Mouse (Mus musculus): ENCODE measurements around the gene Fgfr2. TPM values are rescaled to one million over a fixed set of nuclear protein-coding genes. Genes with fewer than 3 reads are reported as not detected.

Fgfr2 gene
- total and polyA plus RNA-seq, 3 experiments = 47.1 to 245 (median 178) TPM

DNA sequence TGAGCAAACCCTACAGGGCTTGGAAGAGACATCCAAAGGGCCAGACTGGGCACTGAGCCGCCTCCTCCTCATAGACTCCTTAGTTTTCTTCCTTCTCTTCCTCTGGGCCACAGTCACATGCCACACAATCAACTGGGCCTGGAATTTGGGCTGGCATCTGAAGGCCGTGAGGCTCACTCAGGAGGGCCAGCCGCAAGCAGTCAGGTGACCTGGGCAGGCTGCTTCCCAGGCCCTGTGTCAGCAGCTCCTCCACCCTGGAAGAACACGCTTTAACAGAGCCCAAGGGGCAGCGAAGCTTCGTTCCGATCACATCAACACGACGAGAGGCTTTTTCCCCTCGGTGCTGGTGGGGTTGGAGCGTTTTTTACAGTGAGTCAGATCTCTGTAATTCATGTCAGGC lies 320.5 kb downstream of the Fgfr2 start:
- peak; percentile 74 for DNase-seq

DNA sequence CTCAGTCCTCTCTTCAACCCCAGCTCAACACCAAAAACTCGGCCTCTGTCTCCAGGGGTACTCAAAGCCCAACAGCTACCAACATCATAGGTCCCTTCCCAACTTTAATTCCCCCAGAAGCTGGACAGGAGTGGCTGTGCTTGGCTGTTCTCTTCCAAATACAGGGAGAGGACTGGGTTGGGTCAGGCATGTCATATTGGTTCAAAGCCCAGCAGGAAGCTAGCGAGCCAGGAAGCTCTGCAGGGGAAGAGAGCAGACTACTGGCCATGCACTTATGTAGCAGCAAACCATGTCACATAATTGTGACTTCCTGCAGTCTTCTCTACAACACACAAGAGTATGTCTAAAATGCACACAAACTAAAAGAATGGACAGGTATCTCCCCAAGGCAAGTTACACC lies 321.1 kb downstream of the Fgfr2 start:
- DNase-seq = no peak

- no peak for DNase-seq
These were observed 321.6 kb downstream of the Fgfr2 start for GRCm38 (mm10) chr7:132801509-132801908.

DNA sequence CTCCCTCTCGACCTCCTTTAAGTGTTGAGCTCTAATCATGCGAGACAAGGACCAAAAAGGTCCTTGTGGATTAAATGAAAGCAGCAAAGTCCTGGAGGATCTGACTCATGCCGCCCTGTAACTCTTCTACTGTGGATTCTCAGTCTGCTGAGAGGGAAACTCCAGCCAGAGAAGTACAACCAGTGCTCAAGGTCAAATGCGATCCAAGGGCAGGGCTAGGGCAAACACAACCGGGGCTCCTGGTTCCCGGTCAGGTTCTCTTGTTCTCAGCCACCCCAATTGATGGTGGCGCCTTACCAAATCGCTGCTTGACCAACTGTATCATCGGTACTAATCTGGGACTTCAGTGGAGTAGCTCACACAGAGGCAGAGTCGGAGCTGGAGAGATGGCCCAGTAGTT lies 322.3 kb downstream of the Fgfr2 start:
- peak; percentile 75 for DNase-seq

- DNase-seq = peak; percentile 26
These were observed 323.8 kb downstream of the Fgfr2 start for GRCm38 (mm10) chr7:132799119-132800016.

- no peak for DNase-seq
These were observed 328.0 kb downstream of the Fgfr2 start for GRCm38 (mm10) chr7:132795141-132795540.

GRCm38 (mm10) chr7:132793467-132793866 lies 329.7 kb downstream of the Fgfr2 start:
- no peak for DNase-seq

DNA sequence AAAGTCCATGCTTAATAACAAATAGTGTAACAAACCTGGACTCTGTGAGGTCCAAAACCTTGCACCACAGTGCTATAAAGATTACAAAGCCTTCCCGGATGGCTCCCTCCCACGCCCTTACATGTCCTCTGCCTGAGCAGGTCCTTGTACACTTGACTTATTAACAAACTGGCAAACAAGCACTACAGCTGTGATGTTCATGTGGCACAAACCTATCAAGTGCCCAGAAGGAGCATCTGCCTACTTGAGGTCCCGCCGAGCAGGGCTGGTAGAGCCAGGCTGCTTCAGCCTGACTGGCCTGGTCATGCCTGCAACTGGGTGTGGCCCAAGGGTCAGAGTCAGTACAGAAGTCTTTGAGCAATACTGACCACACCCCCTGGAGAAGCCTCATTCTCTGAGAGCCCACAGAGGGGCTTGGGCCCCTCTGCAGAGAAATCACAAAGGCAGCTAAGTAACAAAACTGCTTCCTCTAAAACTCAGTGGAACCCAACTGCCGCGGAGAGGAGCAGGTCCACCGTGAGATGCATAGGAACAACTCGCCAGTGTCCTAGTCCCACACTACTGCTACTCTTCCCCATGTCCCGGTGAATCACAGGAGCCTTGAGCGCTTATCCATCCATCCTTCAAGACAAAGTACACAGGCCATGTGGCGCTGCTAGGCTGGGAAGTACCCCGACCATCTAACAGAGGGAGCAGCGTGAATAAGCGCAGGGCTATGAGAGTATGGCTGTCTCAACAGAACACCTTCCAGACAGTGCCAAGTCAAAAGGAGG lies 332.5 kb downstream of the Fgfr2 start:
- DNase-seq = no peak

- DNase-seq = peak; percentile 76
These were observed 334.3 kb downstream of the Fgfr2 start for GRCm38 (mm10) chr7:132788826-132789225.

- DNase-seq = peak; percentile 5
These were observed 335.5 kb downstream of the Fgfr2 start for GRCm38 (mm10) chr7:132787496-132788190.

DNA sequence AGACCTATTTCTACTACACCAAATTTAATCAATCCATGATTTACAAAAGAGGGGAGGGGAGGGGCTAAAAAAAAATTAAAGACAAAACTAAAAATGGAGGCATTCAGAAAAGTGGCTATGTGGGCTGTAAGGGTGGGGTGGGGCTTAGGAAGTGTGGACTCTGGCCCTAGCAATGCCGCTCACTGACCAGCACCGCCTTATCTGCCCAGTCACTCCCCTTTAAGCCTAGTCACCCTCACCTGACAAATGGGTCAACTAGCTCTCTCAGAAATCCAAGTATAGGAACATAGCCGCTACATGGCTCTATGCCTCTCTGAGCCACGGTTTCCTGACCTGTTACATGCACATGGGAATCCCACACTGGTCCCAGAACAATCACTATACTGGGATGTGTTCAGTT lies 336.1 kb downstream of the Fgfr2 start:
- no peak for DNase-seq

GRCm38 (mm10) chr7:132786522-132786921 lies 336.6 kb downstream of the Fgfr2 start:
- DNase-seq = no peak

DNA sequence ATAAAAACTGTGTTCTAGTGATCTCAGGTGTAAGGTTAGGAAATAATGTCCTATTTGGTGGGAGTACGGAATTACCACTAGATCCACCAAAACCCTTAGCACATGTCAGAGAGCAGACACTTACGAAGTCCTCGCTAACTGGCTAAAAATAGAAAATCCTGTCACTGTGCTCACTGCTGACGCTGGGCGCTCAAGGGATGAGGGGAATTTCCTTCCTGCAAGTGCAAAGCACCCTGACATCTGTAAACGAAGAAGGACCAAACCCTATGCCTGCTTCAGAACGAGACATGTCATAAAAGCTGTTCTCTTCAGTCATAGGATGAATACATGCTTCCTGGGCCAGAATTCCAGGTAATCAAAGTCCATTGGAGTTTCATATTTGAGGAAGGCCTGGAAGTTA lies 337.1 kb downstream of the Fgfr2 start:
- DNase-seq = no peak

DNA sequence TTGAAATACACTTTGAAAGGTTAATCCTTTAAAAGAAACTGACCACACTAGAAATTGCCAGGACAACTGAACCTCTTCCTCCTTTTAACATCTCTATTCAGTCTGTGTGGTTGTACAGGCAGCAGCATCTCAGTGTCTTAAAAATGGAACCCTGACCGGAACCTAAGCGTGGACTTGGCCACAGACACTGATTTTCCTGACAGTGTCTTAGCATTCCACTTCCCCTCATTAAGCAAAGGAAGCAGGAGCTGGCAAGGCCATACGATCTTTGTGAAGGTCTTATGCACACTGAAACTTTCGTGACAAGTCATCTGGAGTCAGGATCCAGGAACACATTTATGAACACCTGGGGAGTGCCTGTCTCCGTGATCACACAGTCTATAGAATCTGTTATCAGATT lies 339.0 kb downstream of the Fgfr2 start:
- peak; percentile 12 for DNase-seq

GRCm38 (mm10) chr7:132781850-132782249 lies 341.3 kb downstream of the Fgfr2 start:
- no peak for DNase-seq

DNA sequence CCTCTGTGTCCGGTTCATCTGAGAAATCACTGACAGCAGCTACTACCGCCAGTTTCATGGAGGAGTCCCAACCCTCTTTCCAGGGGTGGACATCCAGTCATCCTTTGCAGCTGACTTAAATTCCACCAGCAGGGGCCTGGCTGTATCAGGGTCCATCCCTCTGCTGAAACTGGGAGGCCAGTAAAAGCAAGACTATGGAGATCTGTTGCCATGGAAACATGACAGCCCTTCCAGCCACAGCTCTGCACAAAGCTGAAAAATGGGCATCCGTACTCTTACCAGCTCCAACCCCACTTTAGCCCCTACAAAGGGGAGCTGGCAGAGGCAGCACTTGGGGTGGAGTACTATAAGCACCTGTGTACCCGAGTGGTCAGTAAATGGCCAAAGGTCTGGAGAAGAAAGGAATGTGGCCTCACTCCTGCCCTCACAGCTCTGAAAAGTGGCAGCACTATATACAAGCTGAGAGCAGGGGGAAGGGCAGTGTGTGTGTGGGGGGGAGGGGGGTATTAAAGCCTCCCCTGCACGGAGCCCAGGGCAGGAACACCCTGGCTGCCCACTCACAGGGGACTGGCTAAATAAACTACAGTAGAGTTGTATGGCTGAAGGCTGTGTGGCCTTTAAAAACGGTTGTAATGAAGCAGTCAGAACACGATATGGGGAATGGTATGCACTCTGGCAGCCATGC lies 341.9 kb downstream of the Fgfr2 start:
- DNase-seq = no peak

GRCm38 (mm10) chr7:132780611-132781010 lies 342.5 kb downstream of the Fgfr2 start:
- no peak for DNase-seq

- DNase-seq = no peak
These were observed 344.5 kb downstream of the Fgfr2 start for GRCm38 (mm10) chr7:132778630-132779029.

DNA sequence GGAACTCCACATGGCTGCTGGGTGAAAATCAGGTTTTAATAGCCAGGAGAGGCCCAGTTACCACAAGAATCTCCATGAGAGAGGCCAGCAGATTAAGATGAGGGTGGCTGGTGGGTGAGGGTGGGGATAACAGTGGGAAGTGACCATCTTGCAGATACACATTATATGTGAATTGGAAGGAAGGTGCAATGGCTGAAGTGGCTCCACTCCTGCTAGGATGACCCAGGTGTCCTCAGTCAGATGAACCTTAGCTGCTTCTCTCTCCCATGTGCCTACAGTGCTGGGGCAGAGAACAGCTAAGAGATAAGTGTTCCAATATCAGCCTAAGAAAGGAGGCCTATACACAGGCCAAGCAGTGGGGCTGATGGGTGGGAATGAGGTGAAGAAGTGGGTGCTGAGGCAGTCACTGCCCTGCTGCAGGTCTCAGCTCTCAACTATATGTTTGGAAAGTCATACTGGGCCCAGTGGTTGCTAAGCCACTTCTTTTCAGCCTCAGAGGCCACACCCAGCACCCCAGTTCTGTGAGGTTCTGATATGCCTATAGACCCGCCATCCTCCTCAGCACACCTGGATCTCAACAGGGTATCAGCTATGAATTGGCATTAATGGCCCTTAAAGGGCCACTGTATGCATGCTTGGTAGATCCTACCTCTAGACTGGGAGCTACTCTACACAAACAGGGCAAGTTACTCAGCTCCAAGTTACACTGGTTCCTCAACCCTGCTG lies 345.3 kb downstream of the Fgfr2 start:
- DNase-seq = no peak

GRCm38 (mm10) chr7:132777117-132777516 lies 346.0 kb downstream of the Fgfr2 start:
- no peak for DNase-seq

All from adrenal gland, adult 2 months (tissue).